Mouse (Mus musculus): ENCODE measurements around the gene Il2. TPM values are rescaled to one million over a fixed set of nuclear protein-coding genes. Genes with fewer than 3 reads are reported as not detected.

Gene Il2
- total RNA-seq (2021), result not detected
- long read RNA-seq, experiment 1, result 0 reads
- long read RNA-seq, experiment 2, result 0 reads

- no peak for DNase-seq
- TF ChIP-seq CTCF (IDR thresholded peaks at IDR 0.05), result no peak
- no peak within 1 kb of the TSS for H3K4me3 ChIP-seq
- intact Hi-C loops (cut with DNase I), result no loop called here
- no peak within 1 kb of the TSS for H3K27ac ChIP-seq
Observed at GRCm38 (mm10) chr3:37125655-37126054, at the start of gene Il2. Gene Il2 (minus strand): TSS chr3:37125959.

GRCm38 (mm10) chr3:37174711-37175572, 49.2 kb upstream of the Il2 start:
- TF ChIP-seq CTCF (IDR thresholded peaks at IDR 0.05), result no peak
- no peak overlapping the region for H3K4me3 ChIP-seq
- no peak for DNase-seq
- intact Hi-C loops (cut with DNase I), result no loop called here
- H3K27ac ChIP-seq, result no peak overlapping the region

GRCm38 (mm10) chr3:37173285-37173684, 47.5 kb upstream of the Il2 start:
- Histone ChIP-seq H3K4me3 (no peak overlapping the region), H3K27ac (no peak overlapping the region)
- TF ChIP-seq CTCF (IDR thresholded peaks at IDR 0.05), result no peak
- intact Hi-C loops (cut with DNase I), result no loop called here
- DNase-seq, result no peak

- H3K4me3 ChIP-seq, result no peak overlapping the region
- H3K27ac ChIP-seq, result no peak overlapping the region
- DNase-seq, result no peak
- intact Hi-C loops (cut with DNase I), result no loop called here
- TF ChIP-seq CTCF (IDR thresholded peaks at IDR 0.05), result no peak
Observed at GRCm38 (mm10) chr3:37169283-37169682, 43.5 kb upstream of the Il2 start.

- H3K4me3 ChIP-seq, result peak overlapping the region; percentile 26; the same call in 1 of the 2 replicates
- H3K27ac ChIP-seq, result no peak overlapping the region
- no peak for DNase-seq
- intact Hi-C loops (cut with DNase I), result no loop called here
- no peak for TF ChIP-seq CTCF (IDR thresholded peaks at IDR 0.05)
Observed at GRCm38 (mm10) chr3:37161096-37161495, 35.3 kb upstream of the Il2 start.

- Histone ChIP-seq H3K4me3 (no peak overlapping the region), H3K27ac (no peak overlapping the region)
- no peak for TF ChIP-seq CTCF (IDR thresholded peaks at IDR 0.05)
- DNase-seq, result no peak
- intact Hi-C loops (cut with DNase I), result no loop called here
Observed at GRCm38 (mm10) chr3:37158246-37158645, 32.5 kb upstream of the Il2 start.

- TF ChIP-seq CTCF (IDR thresholded peaks at IDR 0.05), result no peak
Observed at GRCm38 (mm10) chr3:37157082-37157481, 31.3 kb upstream of the Il2 start.

GRCm38 (mm10) chr3:37154396-37154795, 28.6 kb upstream of the Il2 start:
- Histone ChIP-seq H3K4me3 (no peak overlapping the region), H3K27ac (no peak overlapping the region)
- intact Hi-C loops (cut with DNase I), result no loop called here
- no peak for DNase-seq
- TF ChIP-seq CTCF (IDR thresholded peaks at IDR 0.05), result no peak

More at GRCm38 (mm10) chr3:37157082-37157481, 31.3 kb upstream of the Il2 start:
- H3K4me3 ChIP-seq, result no peak overlapping the region
- no peak for DNase-seq
- H3K27ac ChIP-seq, result no peak overlapping the region
- intact Hi-C loops (cut with DNase I), result no loop called here

GRCm38 (mm10) chr3:37153004-37153403, 27.2 kb upstream of the Il2 start:
- intact Hi-C loops (cut with DNase I), result no loop called here
- no peak for TF ChIP-seq CTCF (IDR thresholded peaks at IDR 0.05)
- DNase-seq, result no peak
- Histone ChIP-seq H3K27ac (no peak overlapping the region), H3K4me3 (no peak overlapping the region)

- Histone ChIP-seq H3K27ac (no peak overlapping the region), H3K4me3 (no peak overlapping the region)
- DNase-seq, result no peak
- no peak for TF ChIP-seq CTCF (IDR thresholded peaks at IDR 0.05)
- intact Hi-C loops (cut with DNase I), result no loop called here
Observed at GRCm38 (mm10) chr3:37152274-37152673, 26.5 kb upstream of the Il2 start.

GRCm38 (mm10) chr3:37146810-37147209, 21.1 kb upstream of the Il2 start:
- DNase-seq, result no peak
- H3K4me3 ChIP-seq, result no peak overlapping the region
- no peak for TF ChIP-seq CTCF (IDR thresholded peaks at IDR 0.05)
- intact Hi-C loops (cut with DNase I), result no loop called here
- no peak overlapping the region for H3K27ac ChIP-seq

- peak; percentile 22 for DNase-seq
- no peak overlapping the region for H3K4me3 ChIP-seq
- no peak for TF ChIP-seq CTCF (IDR thresholded peaks at IDR 0.05)
- intact Hi-C loops (cut with DNase I), result no loop called here
- H3K27ac ChIP-seq, result no peak overlapping the region
Observed at GRCm38 (mm10) chr3:37146406-37146805, 20.6 kb upstream of the Il2 start.

- Histone ChIP-seq H3K27ac (no peak overlapping the region), H3K4me3 (no peak overlapping the region)
- no peak for TF ChIP-seq CTCF (IDR thresholded peaks at IDR 0.05)
- DNase-seq, result no peak
- intact Hi-C loops (cut with DNase I), result no loop called here
Observed at GRCm38 (mm10) chr3:37144979-37145378, 19.2 kb upstream of the Il2 start.

GRCm38 (mm10) chr3:37141827-37142226, 16.1 kb upstream of the Il2 start:
- intact Hi-C loops (cut with DNase I), result no loop called here
- DNase-seq, result no peak
- no peak overlapping the region for H3K27ac ChIP-seq
- no peak for TF ChIP-seq CTCF (IDR thresholded peaks at IDR 0.05)
- H3K4me3 ChIP-seq, result no peak overlapping the region

Measured in gastrocnemius, adult 2 months (tissue).